Mouse (Mus musculus) midbrain, embryonic 12.5 days (tissue): ENCODE data around the gene Gcnt7. TPM values are rescaled to one million over a fixed set of nuclear protein-coding genes. Genes with fewer than 3 reads are reported as not detected.

Source experiments
- ATAC-seq: fragments of 200-750 bp; cut with Nextera tagmentation; 2 replicates; pipeline ENCODE4 v1.8.0; 2017; ENCODE audit warnings: low read depth, moderate TSS enrichment, moderate library complexity; ENCODE audit not compliant: low FRiP score
- H3K27ac ChIP-seq: fragments of 300-500 bp; sonication (generic); replicated peaks from 2 replicates; pipeline ENCODE4 v1.5.1; 2016; ENCODE audit warnings: mild to moderate bottlenecking
- H3K27me3 ChIP-seq: fragments of 300-500 bp; sonication (generic); 2 replicates; pipeline ENCODE4 v1.6.1; 2016; ENCODE audit warnings: mild to moderate bottlenecking
- H3K36me3 ChIP-seq: fragments of 300-500 bp; sonication (generic); 2 replicates; pipeline ENCODE4 v1.6.1; 2016
- H3K4me1 ChIP-seq: fragments of 300-500 bp; sonication (generic); 2 replicates; pipeline ENCODE4 v1.6.1; 2016
- H3K4me2 ChIP-seq: fragments of 300-500 bp; sonication (generic); replicated peaks from 2 replicates; pipeline ENCODE4 v1.6.1; 2016; ENCODE audit warnings: mild to moderate bottlenecking, moderate library complexity
- H3K4me3 ChIP-seq: fragments of 300-500 bp; sonication (generic); 2 replicates; pipeline ENCODE4 v1.5.1; 2016; ENCODE audit warnings: mild to moderate bottlenecking
- H3K9ac ChIP-seq: fragments of 300-500 bp; sonication (generic); replicated peaks from 2 replicates; pipeline ENCODE4 v1.6.1; 2016; ENCODE audit warnings: mild to moderate bottlenecking, moderate library complexity
- H3K9me3 ChIP-seq: fragments of 300-500 bp; sonication (generic); 2 replicates; pipeline ENCODE4 v1.6.1; 2016; ENCODE audit warnings: mild to moderate bottlenecking
- WGBS: fragments of 180-500 bp; shearing (Covaris S2); methylation state at CpG from one replicate; pipeline ENCODE4 v1.1.7; 2016; 5-methylcytosine and 5-hydroxymethylcytosine counted together
- polyA plus RNA-seq: library from polyadenylated mRNA; unstranded; fragments of >200 nt; fragmentation: Nextera tagmentation; extraction: Ambion mirVana; gene quantifications from 2 replicates; pipeline ENCODE4 v1.2.1, GENCODE M21; 2016

Gcnt7 gene
- 2.4 and 2.6 TPM in 2 replicates for polyA plus RNA-seq

DNA sequence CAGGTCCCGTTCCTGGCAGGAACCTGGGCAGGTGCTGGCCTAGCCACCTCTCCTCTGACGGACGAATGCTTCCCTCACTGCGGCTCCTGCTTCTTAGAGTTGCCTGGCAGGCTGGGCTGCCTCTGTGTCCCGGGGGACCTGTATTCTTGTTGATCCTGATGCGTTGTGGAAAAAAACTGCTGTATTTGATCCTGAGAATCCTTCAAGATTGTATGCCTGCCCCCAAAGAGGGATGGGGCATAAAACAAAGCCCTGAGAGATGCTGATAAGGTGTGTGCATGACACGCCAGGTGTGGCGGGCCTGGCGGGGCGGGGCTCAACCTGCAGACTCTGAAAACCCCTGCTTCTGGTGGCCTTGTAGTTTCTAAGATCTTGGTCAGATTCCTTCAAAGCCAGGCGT is at the start of gene Gcnt7:
Gcnt7 (minus strand) TSS at position 101 of the 400 bp plus-strand sequence.
- ATAC-seq, result no peak
- Histone ChIP-seq H3K4me1 (no peaks in the 10 kb centered on the region), H3K4me3 (no peak within 1 kb of the TSS), H3K4me2 (no peak within 1 kb of the TSS), H3K36me3 (peaks cover 58% of the 10 kb centered on the region), H3K27ac (no peak within 1 kb of the TSS), H3K27me3 (no peaks in the 10 kb centered on the region), H3K9me3 (no peaks in the 10 kb centered on the region), H3K9ac (no peak within 1 kb of the TSS)
- WGBS, result 87% methylated on average over 11 of the region's 11 CpGs

DNA sequence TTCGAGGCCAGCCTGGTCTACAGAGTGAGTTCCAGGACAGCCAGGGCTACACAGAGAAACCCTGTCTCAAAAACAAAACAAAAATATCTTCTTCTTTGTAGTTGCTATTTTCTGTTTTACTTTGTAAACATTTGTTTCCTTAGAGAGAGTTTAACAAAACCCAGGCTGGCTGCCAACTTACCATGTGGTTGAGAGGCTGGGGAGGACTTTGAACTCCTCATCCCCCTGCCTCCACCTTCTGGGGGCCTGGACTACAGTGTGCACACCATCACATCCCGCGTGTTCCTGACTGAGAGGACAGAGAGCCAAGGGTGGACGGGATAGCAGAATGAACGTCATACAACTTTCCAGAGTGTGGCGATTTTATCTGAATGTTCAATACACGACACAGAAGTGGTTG is 47.7 kb upstream of the Gcnt7 start:
- H3K4me1 ChIP-seq, result no peaks in the 10 kb centered on the region
- no peak for ATAC-seq
- H3K4me3 ChIP-seq, result no peak overlapping the region
- H3K27me3 ChIP-seq, result no peaks in the 10 kb centered on the region
- no peak overlapping the region for H3K27ac ChIP-seq
- WGBS, result 91% methylated on average over 7 of the region's 7 CpGs
- no peak overlapping the region for H3K4me2 ChIP-seq
- H3K9ac ChIP-seq, result no peak overlapping the region
- no peaks in the 10 kb centered on the region for H3K9me3 ChIP-seq
- H3K36me3 ChIP-seq, result no peaks in the 10 kb centered on the region

DNA sequence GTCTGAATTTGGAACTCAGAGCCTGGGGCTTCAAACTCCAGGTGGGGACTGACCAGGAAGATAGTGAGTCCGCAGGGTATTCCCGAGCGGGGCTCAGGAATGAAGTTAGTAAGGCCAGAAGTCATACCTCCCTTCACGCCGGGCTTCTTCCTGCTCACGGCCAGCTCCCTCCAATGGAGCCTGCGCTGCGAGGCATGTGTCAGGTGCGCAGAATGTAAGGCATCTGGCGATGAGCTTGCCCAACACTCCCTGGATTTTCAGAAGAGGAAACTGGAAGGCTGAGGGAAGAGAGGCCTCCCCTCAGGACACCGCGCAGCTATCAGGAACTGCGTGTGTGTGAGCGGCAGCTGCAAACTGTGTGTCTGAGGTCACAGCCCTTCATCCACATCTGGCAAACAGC is 43.8 kb upstream of the Gcnt7 start:
- Histone ChIP-seq H3K36me3 (no peaks in the 10 kb centered on the region), H3K4me2 (no peak overlapping the region), H3K9ac (no peak overlapping the region), H3K4me3 (no peak overlapping the region), H3K4me1 (no peaks in the 10 kb centered on the region), H3K27ac (no peak overlapping the region), H3K9me3 (no peaks in the 10 kb centered on the region), H3K27me3 (no peaks in the 10 kb centered on the region)
- no peak for ATAC-seq
- WGBS, result 79% methylated on average over 14 of the region's 14 CpGs

DNA sequence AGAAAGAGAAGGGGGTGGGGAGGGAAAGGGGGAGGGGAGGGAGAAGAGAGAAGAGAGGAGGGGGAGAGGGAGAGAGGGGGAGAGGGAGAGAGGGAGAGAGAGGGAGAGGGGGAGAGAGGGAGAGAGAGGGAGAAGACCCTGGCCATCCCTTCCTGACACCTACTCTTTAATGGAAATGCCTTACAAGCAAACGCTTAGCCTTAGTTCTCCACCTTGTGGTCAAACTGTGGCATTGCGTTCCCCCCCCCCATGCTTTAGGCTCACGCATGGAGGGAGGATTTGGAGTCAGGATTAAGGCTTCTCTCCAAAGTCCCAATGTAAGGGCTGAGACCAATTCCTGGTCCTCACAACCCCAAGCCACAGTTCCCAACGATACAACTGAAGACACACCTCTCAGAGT is 42.9 kb upstream of the Gcnt7 start:
- Histone ChIP-seq H3K9ac (no peak overlapping the region), H3K36me3 (no peaks in the 10 kb centered on the region), H3K27me3 (no peaks in the 10 kb centered on the region), H3K27ac (no peak overlapping the region), H3K4me3 (no peak overlapping the region), H3K4me1 (no peaks in the 10 kb centered on the region), H3K9me3 (no peaks in the 10 kb centered on the region), H3K4me2 (no peak overlapping the region)
- peak; percentile 54; the same call in 1 of the 2 replicates for ATAC-seq
- WGBS, result 0% methylated on average over 4 of the region's 4 CpGs

DNA sequence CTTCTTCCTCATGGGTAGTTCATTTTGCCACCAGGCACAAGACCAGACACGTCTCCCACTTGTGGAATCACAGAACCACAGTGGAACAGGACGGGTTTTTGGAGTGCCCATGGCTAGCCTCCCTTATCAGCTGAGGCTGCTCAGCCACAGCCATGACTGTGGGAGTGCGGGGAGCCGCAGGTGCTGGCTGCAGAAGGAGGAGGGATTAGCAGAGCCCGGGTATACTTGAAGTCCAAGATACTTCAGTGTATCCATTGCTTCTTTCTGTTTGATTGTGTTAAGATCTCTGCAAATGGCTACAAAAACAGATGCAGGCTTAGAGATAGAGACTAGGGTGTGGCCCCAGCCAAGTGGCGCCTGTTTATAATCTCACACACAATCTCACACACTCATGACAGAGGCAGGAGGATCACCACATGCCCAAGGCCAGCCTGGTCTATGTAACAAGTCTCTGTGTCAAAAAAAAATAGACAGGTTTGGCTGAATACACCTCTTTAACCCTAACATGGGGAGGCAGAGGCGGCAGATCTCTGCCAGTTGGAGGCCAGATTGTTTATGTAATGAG is 42.4 kb upstream of the Gcnt7 start:
- no peak overlapping the region for H3K9ac ChIP-seq
- no peaks in the 10 kb centered on the region for H3K9me3 ChIP-seq
- no peaks in the 10 kb centered on the region for H3K36me3 ChIP-seq
- no peak overlapping the region for H3K4me2 ChIP-seq
- H3K27me3 ChIP-seq, result no peaks in the 10 kb centered on the region
- no peak overlapping the region for H3K4me3 ChIP-seq
- WGBS, result 57% methylated on average over 7 of the region's 7 CpGs
- H3K4me1 ChIP-seq, result no peaks in the 10 kb centered on the region
- H3K27ac ChIP-seq, result no peak overlapping the region
- no peak for ATAC-seq

DNA sequence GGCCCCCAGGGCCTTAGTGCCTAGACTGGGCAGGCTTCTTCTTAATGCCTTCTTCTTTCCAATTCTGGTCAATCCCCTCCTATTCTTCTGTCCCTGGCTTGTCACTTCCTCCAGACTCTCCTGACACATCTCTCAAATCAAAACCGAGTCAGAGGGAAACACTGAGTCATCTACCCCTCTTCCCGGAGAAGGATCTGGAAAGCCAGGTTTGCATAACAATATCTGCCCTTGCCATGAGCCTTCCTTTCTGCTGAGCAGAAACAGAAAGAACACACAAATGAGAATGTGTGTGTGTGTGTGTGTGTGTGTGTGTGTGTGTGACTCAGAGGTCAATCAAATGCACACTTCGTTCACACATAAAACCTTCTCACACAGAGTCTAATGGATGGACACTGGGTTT is 40.4 kb upstream of the Gcnt7 start:
- H3K9me3 ChIP-seq, result no peaks in the 10 kb centered on the region
- no peaks in the 10 kb centered on the region for H3K4me1 ChIP-seq
- H3K36me3 ChIP-seq, result no peaks in the 10 kb centered on the region
- WGBS, result 47% methylated on average over 3 of the region's 3 CpGs
- no peak overlapping the region for H3K4me2 ChIP-seq
- H3K27me3 ChIP-seq, result no peaks in the 10 kb centered on the region
- no peak for ATAC-seq
- H3K9ac ChIP-seq, result no peak overlapping the region
- no peak overlapping the region for H3K4me3 ChIP-seq
- H3K27ac ChIP-seq, result no peak overlapping the region

DNA sequence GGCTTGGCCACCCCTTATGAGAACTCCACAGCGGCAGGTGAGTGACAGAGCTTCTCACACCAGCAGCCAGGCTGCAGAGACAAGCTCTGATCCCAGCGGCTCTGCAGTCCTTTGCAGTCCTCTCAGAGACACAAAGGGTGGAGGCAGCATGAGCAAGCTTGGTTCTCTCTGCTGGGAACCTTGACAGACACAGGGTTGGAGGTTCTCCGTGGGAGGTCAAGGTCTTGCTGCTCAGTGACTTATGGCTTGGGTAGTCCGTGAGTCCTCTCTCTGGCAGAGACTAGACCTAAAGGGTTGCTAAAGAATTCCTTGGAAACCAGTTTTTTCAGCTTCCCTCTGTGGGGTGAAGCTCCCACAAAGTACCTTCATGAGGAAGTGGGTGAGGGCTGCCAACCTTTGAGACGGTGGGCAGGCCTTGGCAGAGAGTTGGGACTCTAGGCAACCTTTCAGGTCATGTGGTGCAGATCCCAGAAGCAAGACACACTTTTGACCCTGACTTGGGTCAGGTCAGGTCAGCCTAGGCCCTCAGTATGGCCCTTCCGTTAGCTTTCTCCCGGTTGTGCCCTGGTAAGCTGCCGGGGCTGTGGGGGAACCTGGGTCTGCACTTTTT is 38.4 kb upstream of the Gcnt7 start:
- no peak overlapping the region for H3K9ac ChIP-seq
- H3K27me3 ChIP-seq, result no peaks in the 10 kb centered on the region
- no peak overlapping the region for H3K27ac ChIP-seq
- no peaks in the 10 kb centered on the region for H3K36me3 ChIP-seq
- H3K4me2 ChIP-seq, result no peak overlapping the region
- ATAC-seq, result no peak
- H3K9me3 ChIP-seq, result no peaks in the 10 kb centered on the region
- H3K4me1 ChIP-seq, result no peaks in the 10 kb centered on the region
- H3K4me3 ChIP-seq, result no peak overlapping the region
- WGBS, result 79% methylated on average over 8 of the region's 8 CpGs

DNA sequence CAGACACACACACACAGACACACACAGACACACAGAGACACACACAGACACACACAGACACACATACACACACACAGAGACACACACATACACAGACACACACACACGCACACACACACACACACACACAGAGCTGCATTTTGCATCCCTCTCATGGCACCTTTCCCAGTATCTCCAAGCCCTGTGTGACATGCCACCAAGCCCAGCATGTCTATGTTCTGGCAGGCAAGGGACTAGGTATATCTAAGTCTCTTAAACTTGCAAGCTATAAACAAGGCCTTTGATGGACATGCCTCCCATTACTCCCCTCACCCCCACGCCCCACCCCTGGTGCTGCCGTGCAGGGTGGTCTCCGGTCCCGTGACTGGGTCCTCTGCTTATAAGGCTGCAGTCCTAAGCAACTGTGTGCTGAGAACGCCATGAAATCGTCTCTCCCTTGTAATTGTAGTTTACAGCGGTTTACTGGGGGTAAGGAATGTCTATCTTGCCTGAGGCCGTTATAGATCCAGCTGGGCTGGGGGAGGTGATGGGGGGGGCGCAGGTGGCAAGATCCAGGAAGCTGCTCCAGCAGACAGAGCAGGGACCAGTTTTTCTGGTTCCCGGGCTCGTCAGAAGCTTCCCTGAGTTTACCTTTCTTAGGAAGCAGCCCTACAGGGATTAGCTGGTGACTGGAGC is 26.4 kb upstream of the Gcnt7 start:
- Histone ChIP-seq H3K27me3 (peaks cover 6% of the 10 kb centered on the region; the same call in 1 of the 2 replicates), H3K9ac (no peak overlapping the region), H3K4me3 (no peak overlapping the region), H3K36me3 (no peaks in the 10 kb centered on the region), H3K4me1 (peaks cover 4% of the 10 kb centered on the region; the same call in 1 of the 2 replicates), H3K4me2 (no peak overlapping the region), H3K9me3 (no peaks in the 10 kb centered on the region), H3K27ac (no peak overlapping the region)
- no peak for ATAC-seq
- WGBS, result 51% methylated on average over 12 of the region's 12 CpGs

DNA sequence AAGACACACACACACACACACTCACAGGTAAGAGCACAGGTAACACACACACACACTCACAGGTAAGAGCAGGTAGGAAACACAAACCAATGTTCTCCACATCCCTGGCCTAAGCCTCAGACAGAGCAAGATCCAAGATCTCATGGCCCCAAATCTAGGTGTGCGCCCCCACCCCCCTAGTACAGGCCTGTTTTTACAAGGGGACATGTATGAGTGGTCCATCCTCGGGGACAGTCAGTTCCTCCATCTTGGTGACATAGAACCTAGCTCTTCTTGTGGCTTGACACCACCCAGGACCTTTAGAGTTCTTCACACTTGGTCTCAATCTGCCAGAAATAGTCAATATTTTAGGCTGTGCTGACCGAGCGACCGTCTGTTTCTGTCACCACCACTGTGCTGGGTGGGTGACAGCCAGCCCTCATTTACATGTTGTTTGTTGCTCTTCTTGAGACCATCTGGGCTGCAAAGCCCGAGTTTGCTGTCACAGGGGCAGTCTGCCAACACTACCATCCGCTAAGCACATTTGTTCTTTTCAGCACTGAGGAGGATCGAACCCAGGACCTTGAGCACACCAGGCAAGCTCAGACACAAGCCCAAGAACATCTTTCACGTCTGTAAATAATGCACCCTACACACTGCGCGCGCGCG is 25.5 kb upstream of the Gcnt7 start:
- WGBS, result 86% methylated on average over 14 of the region's 14 CpGs

DNA sequence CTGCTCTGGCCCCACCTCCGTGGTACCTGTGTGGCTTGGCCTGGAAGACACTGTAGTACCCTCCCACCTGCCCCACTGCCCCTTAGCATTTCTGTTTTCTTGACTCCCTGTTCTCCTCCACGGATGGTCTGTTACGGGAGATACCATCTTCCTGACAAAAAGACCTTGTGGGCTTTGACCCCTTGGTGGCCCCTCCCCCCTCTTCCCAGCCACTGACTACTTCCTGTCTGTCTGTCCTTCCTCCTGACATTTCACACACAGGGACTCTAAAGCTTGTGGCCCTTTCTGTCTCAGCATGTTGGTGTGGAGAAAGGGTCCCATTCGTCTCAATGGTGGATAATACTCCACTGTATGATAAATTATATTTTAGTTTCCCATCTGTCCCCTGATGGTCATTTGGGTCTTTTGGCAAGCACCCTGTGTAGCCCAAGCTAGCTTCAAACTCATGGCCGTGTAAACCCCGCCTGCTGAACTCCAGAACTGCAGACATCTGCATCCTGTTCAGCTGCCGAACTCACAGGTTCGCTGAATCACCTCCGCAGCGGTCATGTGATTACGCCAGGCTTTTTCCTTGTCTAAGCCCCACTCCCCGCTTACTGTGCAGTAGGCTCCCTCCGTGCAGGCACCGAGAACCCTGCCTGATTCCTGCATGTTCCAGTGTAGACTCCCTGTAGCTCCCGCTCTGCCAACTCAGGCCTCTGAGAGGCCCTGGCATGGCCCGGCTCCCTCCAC is 23.4 kb upstream of the Gcnt7 start:
- no peak overlapping the region for H3K4me2 ChIP-seq
- H3K27ac ChIP-seq, result no peak overlapping the region
- WGBS, result 88% methylated on average over 16 of the region's 16 CpGs
- no peak overlapping the region for H3K4me3 ChIP-seq
- H3K4me1 ChIP-seq, result peaks cover 4% of the 10 kb centered on the region; the same call in 1 of the 2 replicates
- no peak for ATAC-seq
- peaks cover 7% of the 10 kb centered on the region; the same call in 1 of the 2 replicates for H3K27me3 ChIP-seq
- H3K36me3 ChIP-seq, result no peaks in the 10 kb centered on the region
- no peak overlapping the region for H3K9ac ChIP-seq
- H3K9me3 ChIP-seq, result no peaks in the 10 kb centered on the region

More for the DNA sequence above, 25.5 kb upstream of the Gcnt7 start:
- peaks cover 4% of the 10 kb centered on the region; the same call in 1 of the 2 replicates for H3K4me1 ChIP-seq
- H3K27me3 ChIP-seq, result peaks cover 6% of the 10 kb centered on the region; the same call in 1 of the 2 replicates
- ATAC-seq, result no peak
- no peak overlapping the region for H3K4me3 ChIP-seq
- no peaks in the 10 kb centered on the region for H3K9me3 ChIP-seq
- no peak overlapping the region for H3K9ac ChIP-seq
- no peak overlapping the region for H3K4me2 ChIP-seq
- H3K36me3 ChIP-seq, result no peaks in the 10 kb centered on the region
- no peak overlapping the region for H3K27ac ChIP-seq

DNA sequence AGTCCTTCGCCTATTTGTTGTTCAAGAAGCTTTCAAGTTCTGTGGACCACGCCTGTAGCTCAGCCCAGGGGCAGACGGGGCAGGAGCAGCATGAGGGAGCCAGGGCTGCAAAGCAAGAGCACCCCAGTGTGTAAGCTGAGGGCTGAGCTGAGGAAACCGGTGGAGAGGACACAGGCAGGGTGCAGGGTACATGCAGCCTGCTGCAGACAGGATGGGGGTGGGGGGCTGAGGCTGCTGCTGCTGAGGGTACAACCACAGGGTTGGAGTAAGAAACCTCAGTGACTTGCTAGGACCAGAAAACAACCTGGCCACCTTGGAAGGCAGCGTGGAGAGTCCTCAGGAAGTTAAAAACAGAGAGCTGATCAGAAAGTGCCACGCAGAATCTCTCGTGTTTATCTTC is 21.9 kb upstream of the Gcnt7 start:
- H3K4me2 ChIP-seq, result no peak overlapping the region
- H3K4me1 ChIP-seq, result peaks cover 4% of the 10 kb centered on the region; the same call in 1 of the 2 replicates
- peaks cover 10% of the 10 kb centered on the region; the same call in 1 of the 2 replicates for H3K27me3 ChIP-seq
- no peaks in the 10 kb centered on the region for H3K36me3 ChIP-seq
- no peak overlapping the region for H3K27ac ChIP-seq
- no peak overlapping the region for H3K4me3 ChIP-seq
- H3K9me3 ChIP-seq, result no peaks in the 10 kb centered on the region
- no peak for ATAC-seq
- H3K9ac ChIP-seq, result no peak overlapping the region
- WGBS, result 64% methylated on average over 7 of the region's 7 CpGs
